Mouse (Mus musculus) liver, postnatal 0 days (tissue): ENCODE measurements around the gene Mbnl2. TPM values are rescaled to one million over a fixed set of nuclear protein-coding genes. Genes with fewer than 3 reads are reported as not detected.

ENCODE experiments used
- ATAC-seq: fragments of 200-750 bp; cut with Nextera tagmentation; 2 replicates; pipeline ENCODE4 v1.8.0; 2017; ENCODE audit warnings: mild to moderate bottlenecking, moderate library complexity
- DNase-seq: peaks from one replicate; pipeline ENCODE4 v3.0.0-alpha.2; 2016
- H3K27ac ChIP-seq: fragments of 300-500 bp; sonication (generic); 2 replicates; pipeline ENCODE4 v1.5.1; 2014; ENCODE audit warnings: antibody characterized with exemption, moderate library complexity, mild to moderate bottlenecking, low read depth
- H3K27me3 ChIP-seq: fragments of 300-500 bp; sonication (generic); 2 replicates; pipeline ENCODE4 v1.6.1; 2014; ENCODE audit warnings: low read length, control low read depth, mixed read lengths; ENCODE audit not compliant: insufficient read depth
- H3K36me3 ChIP-seq: fragments of 300-500 bp; sonication (generic); replicated peaks from 2 replicates; pipeline ENCODE4 v1.6.1; 2014; ENCODE audit warnings: mild to moderate bottlenecking, control low read depth, low read length, moderate library complexity, mixed read lengths; ENCODE audit not compliant: insufficient read depth
- H3K4me1 ChIP-seq: fragments of 300-500 bp; sonication (generic); 2 replicates; pipeline ENCODE4 v1.6.1; 2014; ENCODE audit warnings: antibody characterized with exemption, mild to moderate bottlenecking, control low read depth; ENCODE audit not compliant: insufficient read depth
- H3K4me2 ChIP-seq: fragments of 300-500 bp; sonication (generic); 2 replicates; pipeline ENCODE4 v1.6.1; 2014; ENCODE audit warnings: low read depth, mild to moderate bottlenecking, low read length, moderate library complexity, mixed read lengths
- H3K4me3 ChIP-seq: fragments of 300-500 bp; sonication (generic); 2 replicates; pipeline ENCODE4 v1.5.1; 2014; ENCODE audit warnings: low read depth, low read length
- H3K9ac ChIP-seq: fragments of 300-500 bp; sonication (generic); replicated peaks from 2 replicates; pipeline ENCODE4 v1.6.1; 2014; ENCODE audit warnings: mild to moderate bottlenecking, moderate library complexity
- H3K9me3 ChIP-seq: fragments of 300-500 bp; sonication (generic); 2 replicates; pipeline ENCODE4 v1.6.1; 2016; ENCODE audit warnings: mild to moderate bottlenecking, control low read depth, low read length, mixed read lengths
- CTCF ChIP-seq: sonication (generic); IDR thresholded peaks from 2 replicates; pipeline ENCODE4 v1.5.1; 2016; ENCODE audit warnings: antibody characterized with exemption, low read depth
- EP300 ChIP-seq: IDR thresholded peaks from 2 replicates; pipeline ENCODE4 v1.6.1; 2016; ENCODE audit warnings: antibody characterized with exemption, low read depth, mild to moderate bottlenecking
- WGBS: fragments of 180-500 bp; shearing (Covaris S2); extraction: QIAGEN DNeasy Blood & Tissue Kit; methylation state at CpG from one replicate; pipeline ENCODE4 v1.1.7; 2014; ENCODE audit not compliant: insufficient replicate concordance; 5-methylcytosine and 5-hydroxymethylcytosine counted together
- polyA plus RNA-seq: library from polyadenylated mRNA; unstranded; fragments of >200 nt; fragmentation: Nextera tagmentation; extraction: Ambion mirVana; gene quantifications from 2 replicates; pipeline ENCODE4 v1.2.1, GENCODE M21; 2015

The Mbnl2 gene
- polyA plus RNA-seq, 1 experiment from 2014 or later: 16.9 TPM

GRCm38 (mm10) chr14:120362409-120362992 is 87.0 kb downstream of the Mbnl2 start:
- H3K27ac ChIP-seq: no peak overlapping the region; the same call in 1 of the 2 replicates
- no peaks in the 10 kb centered on the region for H3K9me3 ChIP-seq
- TF ChIP-seq CTCF: no peak
- TF ChIP-seq EP300: no peak
- no peak overlapping the region for H3K4me2 ChIP-seq
- WGBS: 54% methylated on average over 8 of the region's 8 CpGs
- H3K27me3 ChIP-seq: no peaks in the 10 kb centered on the region
- peaks cover 15% of the 10 kb centered on the region for H3K4me1 ChIP-seq
- no peak for ATAC-seq
- no peak overlapping the region for H3K4me3 ChIP-seq
- no peak overlapping the region for H3K9ac ChIP-seq
- no peaks in the 10 kb centered on the region for H3K36me3 ChIP-seq
- DNase-seq: no peak

GRCm38 (mm10) chr14:120363090-120363818 is 87.8 kb downstream of the Mbnl2 start:
- H3K9me3 ChIP-seq: no peaks in the 10 kb centered on the region
- no peak overlapping the region for H3K9ac ChIP-seq
- no peaks in the 10 kb centered on the region for H3K27me3 ChIP-seq
- 0 out of 2 replicates have a peak, but pooled peaks have one; percentile 16 for ATAC-seq
- H3K36me3 ChIP-seq: no peaks in the 10 kb centered on the region
- TF ChIP-seq EP300 (no peak), CTCF (peak; percentile 50)
- no peak overlapping the region for H3K4me3 ChIP-seq
- DNase-seq: no peak
- no peak overlapping the region for H3K4me2 ChIP-seq
- no peak overlapping the region for H3K27ac ChIP-seq
- H3K4me1 ChIP-seq: peaks cover 22% of the 10 kb centered on the region
- WGBS: 65% methylated on average over 8 of the region's 8 CpGs

GRCm38 (mm10) chr14:120365088-120365487 is 89.6 kb downstream of the Mbnl2 start:
- Histone ChIP-seq H3K4me1 (peaks cover 30% of the 10 kb centered on the region), H3K9me3 (no peaks in the 10 kb centered on the region), H3K27me3 (no peaks in the 10 kb centered on the region), H3K27ac (no peak overlapping the region), H3K36me3 (no peaks in the 10 kb centered on the region), H3K9ac (no peak overlapping the region), H3K4me3 (no peak overlapping the region), H3K4me2 (no peak overlapping the region)
- DNase-seq: no peak
- ATAC-seq: no peak
- TF ChIP-seq CTCF (no peak), EP300 (no peak)
- 83% methylated on average over 4 of the region's 4 CpGs for WGBS

DNA sequence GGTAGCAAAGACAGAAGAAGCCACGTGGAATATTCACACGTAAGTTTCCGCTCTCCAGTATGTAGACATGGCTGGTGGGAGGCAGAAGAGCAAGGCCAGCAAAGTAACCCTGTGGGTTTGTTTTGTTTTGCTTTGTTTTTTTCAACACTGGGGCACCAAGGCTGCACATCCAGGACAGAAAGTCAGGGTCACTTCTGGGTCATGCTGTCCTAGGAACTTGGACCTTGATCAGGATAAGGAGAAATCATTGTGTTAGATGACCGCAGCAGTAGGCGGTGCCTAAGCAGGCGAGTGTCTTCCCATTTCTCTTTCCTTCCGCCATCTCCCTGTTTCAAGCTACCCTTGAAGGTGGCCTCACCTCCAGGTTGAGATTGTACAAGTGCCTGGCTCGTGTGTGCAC is 91.5 kb downstream of the Mbnl2 start:
- H3K27ac ChIP-seq: peak overlapping the region; percentile 59
- no peak for DNase-seq
- no peak overlapping the region for H3K9ac ChIP-seq
- 72% methylated on average over 8 of the region's 8 CpGs for WGBS
- TF ChIP-seq CTCF (no peak), EP300 (peak; percentile 12; the same call in 1 of the 2 replicates)
- no peaks in the 10 kb centered on the region for H3K27me3 ChIP-seq
- peak; percentile 77 for ATAC-seq
- H3K4me2 ChIP-seq: no peak overlapping the region
- no peaks in the 10 kb centered on the region for H3K36me3 ChIP-seq
- H3K9me3 ChIP-seq: no peaks in the 10 kb centered on the region
- peaks cover 32% of the 10 kb centered on the region for H3K4me1 ChIP-seq
- H3K4me3 ChIP-seq: no peak overlapping the region

DNA sequence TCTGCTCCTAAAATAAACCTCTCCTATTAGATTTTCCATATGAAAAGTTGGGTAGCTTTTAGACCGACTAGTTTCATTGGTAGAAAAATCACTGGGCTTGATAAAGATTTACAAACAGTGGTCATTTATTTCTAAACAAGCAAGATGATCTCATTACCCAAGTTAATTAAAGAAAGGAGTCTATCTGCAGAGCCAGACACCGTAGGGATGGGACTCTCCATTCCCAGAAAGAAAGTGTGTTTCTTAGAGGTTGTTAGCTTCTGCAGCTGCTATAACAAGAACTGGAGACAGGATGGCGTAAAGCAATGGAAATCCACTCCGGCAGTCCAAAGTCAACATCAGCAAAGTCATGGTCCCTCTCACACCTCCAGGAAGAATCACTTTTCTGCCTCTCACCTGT is 92.1 kb downstream of the Mbnl2 start:
- Histone ChIP-seq H3K9ac (no peak overlapping the region), H3K27me3 (no peaks in the 10 kb centered on the region), H3K4me3 (no peak overlapping the region), H3K27ac (no peak overlapping the region), H3K9me3 (no peaks in the 10 kb centered on the region), H3K4me2 (no peak overlapping the region), H3K36me3 (no peaks in the 10 kb centered on the region), H3K4me1 (peaks cover 29% of the 10 kb centered on the region)
- TF ChIP-seq EP300 (no peak), CTCF (no peak)
- WGBS: 77% methylated on average over 4 of the region's 4 CpGs
- DNase-seq (no peak), ATAC-seq (no peak)

- ATAC-seq (no peak), DNase-seq (no peak)
- Histone ChIP-seq H3K4me2 (no peak overlapping the region), H3K27me3 (no peaks in the 10 kb centered on the region), H3K9me3 (no peaks in the 10 kb centered on the region), H3K9ac (no peak overlapping the region), H3K4me1 (peaks cover 24% of the 10 kb centered on the region), H3K36me3 (no peaks in the 10 kb centered on the region), H3K4me3 (no peak overlapping the region), H3K27ac (no peak overlapping the region)
- 77% methylated on average over 5 of the region's 5 CpGs for WGBS
- TF ChIP-seq EP300: no peak
- no peak for TF ChIP-seq CTCF
Observed at GRCm38 (mm10) chr14:120368456-120368855, 93.0 kb downstream of the Mbnl2 start.
